Mouse (Mus musculus): ENCODE results near the gene Exoc3l2.
A peak's percentile ranks its signal among the peaks of the same experiment; 100 is the strongest.

Gene Exoc3l2

DNA sequence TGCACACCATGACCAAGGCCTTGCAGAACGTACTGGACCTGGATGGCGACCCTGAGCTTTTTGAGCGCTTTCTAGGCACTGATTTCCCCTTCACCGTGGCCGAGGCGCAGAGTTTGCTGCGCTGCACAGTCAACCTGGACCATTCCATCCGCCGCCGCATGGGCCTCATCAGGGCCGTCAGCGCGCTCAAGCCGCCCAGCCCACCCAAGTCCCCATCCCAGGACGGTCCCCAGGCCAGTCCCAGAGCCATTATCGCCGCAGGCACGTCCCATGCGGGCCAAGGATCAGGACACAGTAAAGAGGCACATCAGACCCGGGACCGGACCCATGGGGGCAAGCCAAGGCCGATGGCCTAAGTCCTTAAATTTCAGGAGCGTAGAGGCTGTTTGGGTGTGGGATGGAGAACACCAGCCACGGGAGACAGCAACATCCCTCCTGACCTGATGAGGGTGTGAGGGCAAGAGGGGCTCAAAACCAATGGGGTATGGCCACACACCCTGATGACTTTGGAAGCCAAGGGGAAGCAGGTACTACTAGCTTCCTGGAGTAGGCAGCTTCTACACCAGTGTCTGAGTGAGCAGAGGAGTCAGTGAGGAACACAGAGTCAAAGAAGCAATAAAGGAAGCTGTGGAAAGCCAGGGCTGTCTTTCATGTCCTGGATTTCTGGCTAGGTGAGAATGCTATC lies 61.4 kb downstream of the Exoc3l2 start:
- no peak for DNase-seq

DNA sequence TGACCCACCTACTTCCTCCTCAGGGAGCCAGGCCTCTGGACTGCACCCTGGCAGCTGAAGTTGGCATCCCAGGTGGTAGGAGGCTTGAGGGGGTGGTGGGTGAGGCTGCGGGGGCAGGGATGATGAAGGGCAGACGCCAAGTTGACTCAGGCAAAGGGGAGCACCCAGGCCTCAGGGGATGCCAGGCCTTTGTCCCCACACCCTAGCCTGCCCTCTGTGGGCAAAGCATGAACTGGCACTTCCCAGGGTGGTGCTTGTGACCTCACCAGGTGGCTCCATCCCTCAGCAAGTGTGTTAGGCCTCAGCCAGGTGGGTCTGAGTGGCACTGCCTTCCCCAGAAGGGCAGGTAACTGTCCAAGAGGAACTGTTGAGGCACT lies 62.0 kb downstream of the Exoc3l2 start:
- DNase-seq = no peak

DNA sequence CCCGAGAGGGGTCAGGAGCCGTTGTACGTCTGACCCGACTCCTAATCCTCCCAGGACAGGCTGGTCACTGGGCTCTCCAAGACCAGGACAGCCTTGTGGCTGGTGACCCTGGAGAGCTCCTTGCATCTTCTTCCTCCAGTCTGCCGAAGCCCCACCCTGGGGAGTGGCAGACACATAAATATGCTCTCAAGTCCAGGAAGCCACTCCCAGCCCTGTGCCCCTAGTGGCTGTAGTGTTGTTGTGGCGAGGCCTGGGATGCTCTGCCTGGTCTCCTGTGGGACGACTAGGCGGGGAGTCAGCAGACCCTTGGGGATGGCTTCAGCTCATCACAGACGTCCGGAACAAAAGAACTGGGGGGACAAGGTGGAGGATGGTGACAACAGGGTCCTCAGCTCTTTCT lies 67.9 kb downstream of the Exoc3l2 start:
- no peak for DNase-seq

DNA sequence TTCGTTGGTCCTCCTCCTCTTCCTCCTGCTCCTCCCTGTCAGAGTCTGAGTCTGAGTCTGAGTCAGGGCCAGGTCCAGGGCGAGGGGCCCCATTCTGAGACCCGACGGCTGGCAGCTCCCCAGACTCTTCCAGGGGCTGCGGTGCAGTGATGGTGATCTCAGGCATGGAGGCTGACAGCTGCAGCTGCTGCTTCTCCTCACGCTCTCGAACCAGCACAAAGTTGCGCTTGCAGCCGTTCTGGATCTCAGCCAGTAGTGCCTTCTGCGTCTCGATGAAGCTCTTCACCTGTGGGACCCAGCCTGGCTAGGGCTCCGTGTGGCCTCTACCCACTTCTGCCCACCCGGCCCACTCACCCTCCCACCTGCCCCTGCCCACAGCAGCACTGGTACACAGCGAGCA lies 69.1 kb downstream of the Exoc3l2 start:
- no peak for DNase-seq

DNA sequence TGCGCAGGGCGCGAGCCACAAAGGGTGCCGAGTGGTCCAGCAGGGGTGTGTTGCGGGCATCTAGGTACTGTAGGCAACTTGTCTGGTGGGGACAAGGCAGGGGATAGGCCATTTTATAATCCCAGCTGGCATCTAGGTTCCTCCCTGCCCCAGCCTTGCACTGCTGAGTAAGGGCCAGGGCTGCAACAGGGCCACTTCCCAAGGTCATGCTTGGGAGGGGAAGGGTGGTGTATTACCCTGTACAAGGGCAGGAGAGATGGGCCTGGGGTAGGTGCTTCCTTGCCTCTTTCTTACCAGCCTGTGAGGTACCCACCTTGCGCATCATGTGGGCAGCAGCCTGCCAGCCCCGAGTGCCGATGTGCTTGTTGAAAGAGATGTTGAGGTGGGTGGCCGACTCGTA lies 71.5 kb downstream of the Exoc3l2 start:
- no peak for DNase-seq

DNA sequence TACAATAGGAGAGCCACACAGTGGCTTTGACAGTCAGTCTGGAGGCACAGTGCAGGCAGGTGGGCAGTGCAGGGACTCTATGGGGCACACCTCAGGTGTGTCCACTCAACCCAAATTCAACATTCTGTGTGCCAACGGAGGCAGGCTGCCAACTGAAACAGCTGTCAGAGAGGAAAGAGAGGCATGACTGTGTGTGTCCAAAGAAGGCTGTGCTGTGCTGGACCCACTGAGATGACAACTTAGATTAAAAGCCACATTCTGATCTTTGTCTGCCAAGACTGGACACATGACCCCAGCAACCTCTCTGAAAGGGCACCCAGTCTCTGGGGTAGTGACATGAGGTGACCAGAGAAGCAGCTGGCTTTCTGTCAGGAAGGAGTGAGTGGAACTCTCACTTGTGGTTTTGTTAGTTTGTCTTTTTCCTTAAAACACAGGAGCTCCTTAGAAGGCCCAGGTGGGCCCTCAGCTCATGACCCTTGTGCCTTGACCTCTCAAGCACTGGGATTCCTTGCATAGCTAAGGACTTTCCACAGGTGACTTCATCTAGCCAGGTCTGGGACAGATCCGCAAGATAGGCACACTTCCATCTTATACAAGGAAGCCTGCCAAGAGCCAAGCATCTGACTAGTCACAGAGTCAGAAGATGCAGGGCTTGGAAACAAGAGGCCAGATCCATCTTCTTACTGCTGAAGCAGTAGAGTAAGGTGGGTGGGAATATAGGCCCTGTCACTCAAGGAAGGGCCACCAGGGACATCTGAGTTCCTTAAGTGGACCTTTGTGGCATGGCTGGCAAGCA lies 77.8 kb downstream of the Exoc3l2 start:
- DNase-seq = no peak

DNA sequence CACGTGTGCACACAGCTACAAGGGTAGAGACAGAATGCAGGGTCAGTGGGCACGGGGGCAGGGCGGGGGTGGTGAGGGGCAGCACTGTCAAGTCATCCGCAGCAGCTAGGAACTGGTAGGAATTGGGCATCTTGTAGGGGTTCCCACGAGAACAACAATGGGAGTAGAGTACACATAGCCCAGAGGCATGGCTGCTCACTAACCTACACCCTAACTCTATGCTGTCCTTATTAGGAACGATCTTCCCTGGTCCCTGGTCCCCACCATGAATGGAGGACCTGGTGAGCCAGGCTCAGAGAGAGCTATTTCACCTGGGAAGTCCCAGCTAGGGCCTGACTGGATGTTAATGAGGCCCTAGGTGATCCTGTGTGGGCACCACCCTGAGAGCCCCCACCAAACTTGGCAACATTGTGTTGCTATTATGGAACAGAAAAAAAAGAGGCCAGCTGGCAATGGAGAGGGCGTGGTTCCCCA lies 78.6 kb downstream of the Exoc3l2 start:
- no peak for DNase-seq

DNA sequence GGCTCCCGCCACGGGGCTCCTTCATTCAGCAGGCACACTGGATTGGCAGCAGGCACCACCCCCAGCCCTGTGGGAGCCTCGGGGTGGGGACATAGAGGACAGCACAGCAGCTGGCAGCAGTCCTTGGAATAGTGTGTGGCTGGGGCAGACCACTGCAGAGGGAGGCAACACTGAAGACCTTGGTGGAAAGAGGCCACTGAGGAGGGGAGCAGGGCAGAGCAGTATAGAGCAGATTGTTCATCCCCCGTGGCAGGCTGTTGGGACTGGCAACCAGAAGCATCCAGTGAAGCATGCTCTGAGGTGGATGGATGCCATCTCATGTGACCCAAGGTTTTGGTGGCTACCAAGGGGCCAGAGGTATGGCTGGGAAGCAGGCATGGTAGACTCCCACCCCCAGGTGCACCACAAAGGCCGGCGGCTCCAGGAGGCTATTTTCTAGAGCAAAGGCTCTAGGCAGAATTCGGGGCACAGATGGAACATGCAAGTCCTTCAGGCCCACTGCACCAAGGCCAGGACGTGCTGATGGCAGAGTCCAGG lies 79.1 kb downstream of the Exoc3l2 start:
- no peak for DNase-seq

DNA sequence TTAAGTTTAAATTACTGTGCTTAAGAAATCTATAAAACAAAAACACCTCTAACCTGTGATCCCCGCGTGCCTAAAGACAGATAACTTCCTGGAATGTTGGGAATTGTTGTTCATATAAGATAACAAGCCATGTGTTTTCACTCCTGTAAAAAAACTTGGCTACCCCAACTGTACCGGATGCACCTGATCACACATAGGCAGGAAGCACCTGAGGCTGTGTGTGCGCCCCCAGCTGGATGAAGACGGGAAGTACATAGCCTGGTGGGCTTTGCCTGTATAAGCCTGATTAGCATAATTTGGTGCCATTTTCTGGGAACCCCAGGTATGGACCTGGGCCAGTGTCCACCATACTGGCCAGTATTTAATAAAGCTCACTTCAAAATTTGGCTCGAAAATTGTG lies 80.5 kb downstream of the Exoc3l2 start:
- DNase-seq = no peak

DNA sequence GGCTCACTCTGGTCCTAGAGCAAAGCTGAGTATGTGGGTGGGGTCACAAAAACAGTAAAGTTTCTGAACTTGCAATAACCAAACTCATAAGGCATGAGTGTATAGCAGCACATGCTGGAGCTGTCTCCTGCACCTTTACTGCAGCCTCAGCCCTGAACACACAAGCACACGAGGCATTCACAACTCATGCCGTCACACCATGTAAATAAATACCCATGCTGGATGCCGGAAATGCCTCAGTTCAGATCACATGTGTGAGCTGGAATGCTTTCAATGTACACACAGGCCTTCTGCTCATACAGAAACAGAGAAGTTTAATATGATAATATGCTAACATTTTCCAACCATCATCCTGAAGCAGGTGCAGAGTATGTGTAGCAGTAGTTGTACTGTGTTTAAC lies 82.9 kb downstream of the Exoc3l2 start:
- DNase-seq = peak; percentile 77
